Mouse (Mus musculus) MEL (cell line): ENCODE data around the gene Clca3a1. TPM values are rescaled to one million over a fixed set of nuclear protein-coding genes. Genes with fewer than 3 reads are reported as not detected.
A peak's percentile ranks its signal among the peaks of the same experiment; 100 is the strongest.
"Not testable (repeated sequence)": the region's sequence is repeated elsewhere in the genome, so short reads cannot be mapped to it uniquely, and the experiment has no call there.

Experiments used
- DNase-seq: peaks from one replicate; pipeline ENCODE4 v3.0.0; 2011; ENCODE audit warnings: low read depth, low spot score
- H3K27ac ChIP-seq: 2 replicates; pipeline ENCODE4 v1.5.1; 2012; ENCODE audit warnings: low read depth, mild to moderate bottlenecking, control low read depth, low read length, moderate library complexity; ENCODE audit not compliant: control insufficient read depth
- H3K27me3 ChIP-seq, 2 experiments: fragments of 150-350 bp in 1 of 2; sonication (generic) in 1 of 2; 2 replicates each; pipeline ENCODE4 v1.6.1; 2012; ENCODE audit warnings: low read length in 2 of 2, mild to moderate bottlenecking in 2 of 2, improper control_type of control experiment in 1 of 2, moderate library complexity in 1 of 2; ENCODE audit not compliant: insufficient read depth in 2 of 2, control insufficient read depth in 1 of 2
- H3K36me3 ChIP-seq, 2 experiments: 2 replicates each; pipeline ENCODE4 v1.6.1; 2012 to 2014; ENCODE audit warnings: low read length in 2 of 2, improper control_type of control experiment in 1 of 2, inconsistent platforms in 1 of 2, mild to moderate bottlenecking in 1 of 2; ENCODE audit not compliant: insufficient read depth in 2 of 2, control insufficient read depth in 1 of 2
- H3K4me1 ChIP-seq, 2 experiments: fragments of 150-350 bp in 1 of 2; sonication (generic) in 1 of 2; 2 replicates each; pipeline ENCODE4 v1.6.1; 2012; ENCODE audit warnings: low read length in 2 of 2, improper control_type of control experiment in 1 of 2, mild to moderate bottlenecking in 1 of 2; ENCODE audit not compliant: insufficient read depth in 2 of 2, control insufficient read depth in 1 of 2
- H3K4me3 ChIP-seq, 2 experiments: fragments of 150-350 bp in 1 of 2; sonication (generic) in 1 of 2; 2 replicates each; pipeline ENCODE4 v1.5.1; 2012; ENCODE audit warnings: low read depth in 2 of 2, low read length in 2 of 2, mild to moderate bottlenecking in 2 of 2, moderate library complexity in 2 of 2, control low read depth in 1 of 2, improper control_type of control experiment in 1 of 2; ENCODE audit not compliant: control insufficient read depth in 1 of 2, insufficient read depth in 1 of 2
- H3K79me2 ChIP-seq: 2 replicates; pipeline ENCODE4 v1.6.1; 2012; ENCODE audit warnings: mild to moderate bottlenecking, low read length, moderate library complexity; ENCODE audit not compliant: control insufficient read depth, poor library complexity, insufficient read depth
- H3K9ac ChIP-seq: 2 replicates; pipeline ENCODE4 v1.6.1; 2012; ENCODE audit warnings: low read depth, mild to moderate bottlenecking, control low read depth, low read length, moderate library complexity; ENCODE audit not compliant: control insufficient read depth, poor library complexity, severe bottlenecking
- H3K9me3 ChIP-seq: fragments of 150-350 bp; sonication (generic); replicated peaks from 2 replicates; pipeline ENCODE4 v1.6.1; 2012; ENCODE audit warnings: mild to moderate bottlenecking, low read length, improper control_type of control experiment, moderate library complexity; ENCODE audit not compliant: insufficient read depth
- CHD1 ChIP-seq: IDR thresholded peaks from 2 replicates; pipeline ENCODE4 v1.6.1; 2012; ENCODE audit warnings: low read depth, mild to moderate bottlenecking, inconsistent platforms, low read length, improper control_type of control experiment
- CHD2 ChIP-seq: IDR thresholded peaks from 2 replicates; pipeline ENCODE4 v1.6.1; 2011; ENCODE audit warnings: low read length, improper control_type of control experiment
- CTCF ChIP-seq, 3 experiments: IDR thresholded peaks in 2 of 3; conservative IDR thresholded peaks in 1 of 3; 2 replicates each; pipeline ENCODE4 v1.5.1; 2011 to 2012; ENCODE audit warnings: low read length in 3 of 3, low read depth in 2 of 3, mild to moderate bottlenecking in 2 of 3, improper control_type of control experiment in 1 of 3, inconsistent platforms in 1 of 3, mixed read lengths in 1 of 3, moderate library complexity in 1 of 3; ENCODE audit not compliant: control insufficient read depth in 1 of 3, insufficient read depth in 1 of 3, poor library complexity in 1 of 3, severe bottlenecking in 1 of 3
- E2F4 ChIP-seq: IDR thresholded peaks from 2 replicates; pipeline ENCODE4 v1.6.1; 2011; ENCODE audit warnings: low read depth, low read length, improper control_type of control experiment, borderline replicate concordance
- ELF1 ChIP-seq: IDR thresholded peaks from 2 replicates; pipeline ENCODE4 v1.6.1; 2014; ENCODE audit warnings: low read depth, mild to moderate bottlenecking, inconsistent platforms, low read length, improper control_type of control experiment, moderate library complexity
- EP300 ChIP-seq, 2 experiments: IDR thresholded peaks; 2 replicates each; pipeline ENCODE4 v1.6.1; 2011; ENCODE audit warnings: improper control_type of control experiment in 2 of 2, low read length in 2 of 2, low read depth in 1 of 2, mild to moderate bottlenecking in 1 of 2
- GATA1 ChIP-seq: IDR thresholded peaks from 2 replicates; pipeline ENCODE4 v1.6.1; 2011; ENCODE audit warnings: low read depth, low read length, improper control_type of control experiment
- HCFC1 ChIP-seq: IDR thresholded peaks from 2 replicates; pipeline ENCODE4 v1.6.1; 2012; ENCODE audit warnings: low read depth, mild to moderate bottlenecking, inconsistent platforms, low read length, improper control_type of control experiment, moderate library complexity
- MAFK ChIP-seq: IDR thresholded peaks from 2 replicates; pipeline ENCODE4 v1.6.1; 2011; ENCODE audit warnings: low read depth, mild to moderate bottlenecking, low read length, improper control_type of control experiment, borderline replicate concordance
- POLR2AphosphoS2 ChIP-seq: IDR thresholded peaks from 2 replicates; pipeline ENCODE4 v1.6.1; 2011; ENCODE audit warnings: low read length, improper control_type of control experiment
- SIN3A ChIP-seq: IDR thresholded peaks from 2 replicates; pipeline ENCODE4 v1.6.1; 2012; ENCODE audit warnings: low read length, improper control_type of control experiment, inconsistent platforms
- SMC3 ChIP-seq: IDR thresholded peaks from 2 replicates; pipeline ENCODE4 v1.6.1; 2011; ENCODE audit warnings: low read depth, low read length, improper control_type of control experiment
- TAL1 ChIP-seq: IDR thresholded peaks from 2 replicates; pipeline ENCODE4 v1.6.1; 2012; ENCODE audit warnings: mild to moderate bottlenecking, inconsistent platforms, low read length, moderate library complexity, mixed read lengths
- TCF12 ChIP-seq: IDR thresholded peaks from 2 replicates; pipeline ENCODE4 v1.6.1; 2014; ENCODE audit warnings: low read depth, mild to moderate bottlenecking, inconsistent platforms, low read length, improper control_type of control experiment, moderate library complexity
- UBTF ChIP-seq: IDR thresholded peaks from 2 replicates; pipeline ENCODE4 v1.6.1; 2012; ENCODE audit warnings: low read depth, mild to moderate bottlenecking, inconsistent platforms, low read length, improper control_type of control experiment, moderate library complexity, borderline replicate concordance; ENCODE audit not compliant: insufficient read depth
- USF1 ChIP-seq: IDR thresholded peaks from 2 replicates; pipeline ENCODE4 v1.6.1; 2014; ENCODE audit warnings: low read depth, mild to moderate bottlenecking, inconsistent platforms, low read length, improper control_type of control experiment, moderate library complexity
- ZC3H11A ChIP-seq: IDR thresholded peaks from 2 replicates; pipeline ENCODE4 v1.6.1; 2012; ENCODE audit warnings: low read depth, mild to moderate bottlenecking, inconsistent platforms, low read length, improper control_type of control experiment
- polyA plus RNA-seq, 2 experiments: library from polyadenylated mRNA; stranded (reverse) in 1 of 2; unstranded in 1 of 2; fragments of >175 nt in 1 of 2; fragments of >200 nt in 1 of 2; gene quantifications; 2 replicates each; pipeline versions ENCODE4 v1.2.1 to v1.2.4; 2012; ENCODE audit warnings: low replicate concordance in 2 of 2, low read depth in 1 of 2; ENCODE audit not compliant: insufficient read length in 2 of 2, insufficient read depth in 1 of 2, missing spikeins in 1 of 2
- total RNA-seq: library from RNA; depleted of rRNA; stranded (reverse); fragments of 300-350 nt; gene quantifications from 2 replicates; pipeline ENCODE4 v1.2.3, GENCODE M21; 2012

Gene Clca3a1
- total and polyA plus RNA-seq, 3 experiments, result 0.12 to 0.40 TPM; not detected in 1

- TF ChIP-seq HCFC1, result no peak
- no peak for TF ChIP-seq UBTF
- TF ChIP-seq MAFK, result no peak
- no peak for TF ChIP-seq TCF12
- TF ChIP-seq CTCF (IDR thresholded peaks at IDR 0.05 in 2 of 3, conservative IDR thresholded peaks at IDR 0.05 in 1 of 3; ENCODE audit: control insufficient read depth in 1 of 3, insufficient read depth in 1 of 3, low read depth in 2 of 3, low read length in 3 of 3, poor library complexity in 1 of 3, severe bottlenecking in 1 of 3), result peak; percentile 60 to 82 (median 75)
- no peak for TF ChIP-seq CHD1
- TF ChIP-seq USF1, result no peak
- TF ChIP-seq EP300 (IDR thresholded peaks at IDR 0.05; ENCODE audit: low read depth in 1 of 2, low read length in 2 of 2), result no peak
- 0 out of 2 replicates have a peak, but pooled peaks have one; percentile 5 for TF ChIP-seq ZC3H11A
- TF ChIP-seq CHD2, result no peak
- no peak for TF ChIP-seq POLR2AphosphoS2
- TF ChIP-seq E2F4, result no peak
- TF ChIP-seq SIN3A, result no peak
- peak; percentile 42 for TF ChIP-seq SMC3
- no peak for TF ChIP-seq ELF1
- no peak overlapping the region for H3K27ac ChIP-seq
Measured at GRCm38 (mm10) chr3:144753120-144753519, 7.7 kb downstream of the Clca3a1 start.

DNA sequence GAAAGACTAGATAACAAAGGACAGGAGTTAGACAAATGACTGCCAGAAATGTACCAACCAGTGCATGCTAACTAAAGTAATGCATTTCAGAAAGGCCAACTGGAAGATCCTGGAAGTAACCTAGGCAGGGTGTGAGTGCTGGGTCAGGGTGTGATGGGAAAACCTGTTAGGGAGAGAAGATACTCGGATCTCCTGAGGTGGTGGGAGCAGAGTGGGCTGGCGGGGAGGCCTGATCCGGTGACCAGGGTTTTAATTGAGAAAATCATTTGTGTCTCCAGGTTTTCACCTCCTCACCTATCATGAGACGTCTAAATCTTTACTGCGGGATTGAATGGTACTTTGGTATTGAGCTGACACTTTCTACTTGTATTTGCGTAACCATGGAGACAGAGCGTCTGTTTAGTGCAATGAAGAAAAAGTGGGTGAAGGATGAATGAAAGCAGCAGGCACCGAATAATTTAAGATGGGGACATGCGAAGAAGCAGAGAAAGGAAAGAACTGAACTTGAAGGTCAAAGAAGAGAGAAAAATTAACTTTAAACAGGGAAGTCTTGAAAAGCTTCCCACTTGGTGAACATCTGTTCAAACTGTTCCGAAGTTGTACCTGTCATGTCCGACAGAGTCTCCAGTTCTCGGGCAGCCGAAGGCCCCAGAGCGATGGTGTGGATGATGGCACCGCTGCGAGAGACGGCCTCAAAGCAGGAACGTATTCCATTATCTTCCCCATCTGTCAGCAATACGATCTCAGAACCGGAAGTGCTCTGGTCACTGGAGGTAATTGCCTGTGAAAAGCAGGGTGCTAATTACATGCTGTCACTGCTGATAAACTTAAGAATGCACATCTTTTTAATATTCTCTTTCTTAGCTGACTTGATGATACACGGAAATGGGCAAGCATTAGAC lies 11.5 kb downstream of the Clca3a1 start:
- peak; percentile 23 for DNase-seq
- TF ChIP-seq TAL1 (peak; percentile 16; the same call in 1 of the 2 replicates), GATA1 (0 out of 2 replicates have a peak, but pooled peaks have one; percentile 7)
- H3K79me2 ChIP-seq, H3K4me3 ChIP-seq, H3K27me3 ChIP-seq, H3K27ac ChIP-seq, H3K9me3 ChIP-seq, H3K9ac ChIP-seq, H3K4me1 ChIP-seq, H3K36me3 ChIP-seq: not testable (repeated sequence)

More at GRCm38 (mm10) chr3:144753120-144753519, 7.7 kb downstream of the Clca3a1 start:
- DNase-seq, result peak; percentile 58
- H3K9me3 ChIP-seq, result no peaks in the 10 kb centered on the region
- H3K4me3 ChIP-seq, result no peak overlapping the region
- H3K4me1 ChIP-seq, result peaks cover 0 to 3% of the 10 kb centered on the region in 2 experiments
- H3K9ac ChIP-seq, result no peak overlapping the region
- H3K27me3 ChIP-seq, result no peaks in the 10 kb centered on the region
- H3K79me2 ChIP-seq, result no peaks in the 10 kb centered on the region
- H3K36me3 ChIP-seq, result peaks cover 0 to 2% of the 10 kb centered on the region in 2 experiments; a peak in 1 of 4 replicates

DNA sequence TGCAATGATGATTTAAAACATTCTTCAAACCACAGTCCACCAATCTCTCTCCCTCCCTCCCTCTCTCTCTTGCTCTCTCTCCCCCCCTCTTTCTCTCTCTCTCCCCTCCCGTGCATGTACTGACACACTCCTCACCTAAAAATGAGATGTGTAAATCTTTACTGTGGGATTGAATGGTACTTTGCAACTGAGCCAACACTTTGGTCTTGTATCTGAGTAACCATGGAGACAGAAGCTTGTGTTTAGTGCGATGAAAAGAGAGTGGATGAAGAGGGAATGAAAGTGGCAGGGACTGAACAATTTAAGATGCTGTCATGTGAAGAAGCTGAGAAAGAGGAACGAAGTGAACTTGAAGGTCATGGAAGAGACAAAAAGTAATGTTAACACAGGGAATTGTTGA lies 13.1 kb downstream of the Clca3a1 start:
- H3K9me3 ChIP-seq, H3K27me3 ChIP-seq: not testable (repeated sequence)

GRCm38 (mm10) chr3:144738396-144738795 lies 22.4 kb downstream of the Clca3a1 start:
- H3K9ac ChIP-seq, H3K27me3 ChIP-seq: not testable (repeated sequence)

More for the DNA sequence above, 13.1 kb downstream of the Clca3a1 start:
- not testable (repeated sequence) for DNase-seq, H3K9ac ChIP-seq, H3K4me1 ChIP-seq, H3K27ac ChIP-seq, H3K79me2 ChIP-seq, H3K4me3 ChIP-seq, H3K36me3 ChIP-seq

More at GRCm38 (mm10) chr3:144738396-144738795, 22.4 kb downstream of the Clca3a1 start:
- H3K4me1 ChIP-seq, H3K9me3 ChIP-seq, H3K79me2 ChIP-seq, H3K4me3 ChIP-seq, H3K27ac ChIP-seq, DNase-seq, H3K36me3 ChIP-seq: not testable (repeated sequence)
